Mouse (Mus musculus): Measurements from ENCODE around the gene Fuk.
A peak's percentile ranks its signal among the peaks of the same experiment; 100 is the strongest.
"Not testable (repeated sequence)": the region's sequence is repeated elsewhere in the genome, so short reads cannot be mapped to it uniquely, and the experiment has no call there.

Fuk gene

GRCm38 (mm10) chr8:110919341-110920031 lies 17.2 kb upstream of the Fuk start, which contains the start of gene St3gal2:
Gene St3gal2 (plus strand): TSS chr8:110919922.
- DNase-seq (ENCODE audit: extremely low spot score): peak; percentile 95

DNA sequence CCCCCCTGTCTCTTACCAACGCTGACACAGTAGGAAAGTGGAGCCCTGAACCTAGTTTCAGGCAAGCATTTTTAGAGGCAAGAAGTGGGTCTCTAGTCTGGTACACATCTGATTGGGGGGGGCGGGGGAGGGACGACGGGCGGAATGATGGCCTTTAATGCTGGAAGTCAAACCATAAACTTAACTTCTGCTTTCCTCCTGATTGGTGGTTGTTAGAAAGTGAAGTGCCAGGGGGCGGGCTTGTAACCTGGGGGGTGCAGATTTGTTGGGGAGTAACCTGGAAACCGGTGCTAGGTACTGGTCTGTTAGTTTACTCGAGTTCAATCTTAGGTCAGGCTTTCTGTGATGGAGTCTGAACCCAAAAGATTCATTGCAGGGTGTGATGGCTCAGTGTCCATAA lies 16.2 kb upstream of the Fuk start:
- no peak for DNase-seq (ENCODE audit: extremely low spot score)

DNA sequence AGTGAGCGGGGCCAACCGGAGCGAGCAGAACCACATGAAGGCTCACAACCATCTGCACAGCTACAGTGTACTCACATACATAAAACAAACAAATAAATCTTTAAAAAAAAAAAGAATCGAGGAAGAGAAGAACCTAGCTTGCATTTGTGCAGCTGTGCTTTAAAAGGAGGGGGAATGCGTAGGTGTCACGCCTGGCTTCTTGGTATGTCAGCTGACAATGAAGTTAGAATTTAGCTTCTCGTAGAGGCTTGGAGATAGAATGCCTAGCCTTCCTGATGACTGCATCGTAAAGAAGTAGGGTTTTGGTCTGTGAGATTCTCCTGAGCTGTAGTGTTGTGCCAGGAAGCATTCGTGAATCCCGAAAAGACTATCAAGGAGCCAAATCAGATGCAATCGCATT lies 15.7 kb upstream of the Fuk start:
- no peak for DNase-seq (ENCODE audit: extremely low spot score)

DNA sequence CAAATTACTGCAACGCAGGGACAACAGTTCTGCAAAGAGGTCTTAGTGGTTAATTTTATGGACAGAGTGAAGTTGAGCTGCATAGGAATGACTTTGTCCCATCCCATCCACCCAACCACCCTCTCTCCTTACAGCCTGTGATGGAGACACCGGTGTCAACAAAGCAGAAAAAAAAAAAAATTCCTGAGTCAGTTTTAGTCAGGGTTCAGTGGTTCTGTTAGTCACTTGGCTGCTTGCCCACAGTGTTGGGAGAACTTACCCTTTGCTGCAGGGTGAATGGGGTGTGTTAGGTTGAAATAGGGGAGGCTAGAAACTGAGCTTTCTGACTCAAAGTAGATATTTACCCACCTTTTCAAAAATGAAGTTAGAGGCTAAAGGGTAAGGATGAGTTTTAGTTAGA lies 15.1 kb upstream of the Fuk start:
- DNase-seq (ENCODE audit: extremely low spot score): no peak

- no peak for DNase-seq (ENCODE audit: extremely low spot score)
These were observed 9.6 kb upstream of the Fuk start for GRCm38 (mm10) chr8:110911576-110912570.

GRCm38 (mm10) chr8:110909850-110910249 lies 7.6 kb upstream of the Fuk start:
- not testable (repeated sequence) for DNase-seq (ENCODE audit: extremely low spot score)

DNA sequence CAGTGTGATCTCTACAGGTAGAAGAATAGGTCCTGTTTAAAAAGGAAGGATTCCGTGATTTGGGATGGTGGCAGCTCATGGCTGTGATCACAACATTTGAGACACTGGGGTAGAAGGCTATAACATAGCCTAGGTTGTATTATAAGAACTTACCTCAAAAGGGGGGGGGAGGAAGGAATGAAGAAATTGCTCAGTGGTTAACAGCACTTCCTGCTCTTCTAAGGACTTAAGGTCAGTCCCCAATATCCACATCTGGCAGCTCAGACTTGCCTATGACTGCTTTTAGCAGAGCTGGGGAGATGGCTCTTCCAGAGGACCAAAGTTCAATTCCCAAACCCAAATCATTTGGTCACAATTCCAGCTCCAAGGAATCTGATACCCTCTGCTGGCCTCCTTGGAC lies 4.4 kb upstream of the Fuk start:
- DNase-seq (ENCODE audit: extremely low spot score): no peak

- DNase-seq (ENCODE audit: extremely low spot score): no peak
These were observed 3.1 kb upstream of the Fuk start for GRCm38 (mm10) chr8:110905404-110905803.

- no peak for DNase-seq (ENCODE audit: extremely low spot score)
These were observed 284 bp upstream of the Fuk start for GRCm38 (mm10) chr8:110902579-110902965.

DNA sequence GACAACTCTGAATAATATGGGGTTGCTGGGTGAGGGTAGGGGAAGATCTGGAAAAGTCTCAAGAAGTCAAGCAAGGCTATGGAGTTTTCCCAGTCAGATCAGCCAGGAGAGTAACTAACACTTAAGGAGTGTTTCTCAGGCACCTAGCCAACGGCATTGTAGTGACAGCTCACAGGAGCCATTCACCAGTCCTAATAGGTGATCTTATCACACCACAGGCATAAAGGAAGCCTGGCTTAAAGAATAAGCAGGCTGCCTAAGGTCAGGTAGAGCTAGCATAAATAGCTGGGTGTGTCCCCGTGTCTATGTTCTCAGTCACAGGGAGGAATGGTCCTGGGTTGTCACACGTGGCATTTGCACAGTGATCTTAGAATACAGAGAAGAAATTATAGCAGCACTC lies 1.2 kb downstream of the Fuk start:
- no peak for DNase-seq (ENCODE audit: extremely low spot score)

DNA sequence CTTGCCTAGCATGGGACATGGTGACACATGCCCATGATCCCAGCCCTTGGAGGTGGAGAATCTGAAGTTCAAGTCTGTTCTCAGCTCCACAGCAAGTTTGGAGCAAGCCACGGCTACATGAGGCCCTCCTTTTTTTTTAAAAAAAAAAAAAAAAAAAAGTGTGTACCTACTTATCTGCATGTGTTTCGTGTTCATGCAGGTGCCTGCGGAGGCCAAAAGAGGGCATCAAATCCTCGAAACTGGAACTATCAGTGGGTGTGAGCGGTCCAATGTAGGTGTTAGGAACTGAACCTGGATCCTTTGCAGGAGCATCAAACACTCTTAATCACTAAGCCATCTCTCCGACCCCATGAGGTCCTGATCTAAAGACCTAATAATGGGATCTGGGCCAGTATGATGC lies 4.8 kb downstream of the Fuk start:
- DNase-seq (ENCODE audit: extremely low spot score): no peak

DNA sequence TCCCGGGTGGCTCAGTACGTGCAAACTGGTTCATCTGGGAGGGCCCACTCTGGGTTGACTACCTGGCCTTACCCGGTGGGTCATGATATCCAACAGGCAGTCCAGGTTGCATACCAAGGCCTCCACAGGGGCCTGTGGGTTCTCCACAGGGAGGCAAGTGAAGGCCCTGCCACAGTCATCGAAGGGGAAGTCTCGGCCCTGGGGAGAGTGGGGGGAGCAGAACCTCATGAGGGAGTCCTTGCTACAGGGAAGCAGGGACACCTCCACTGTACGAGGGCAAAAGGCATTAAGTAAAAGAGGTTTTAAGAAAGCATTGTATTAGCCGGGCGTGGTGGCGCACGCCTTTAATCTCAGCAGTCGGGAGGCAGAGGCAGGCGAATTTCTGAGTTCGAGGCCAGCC lies 6.5 kb downstream of the Fuk start:
- no peak for DNase-seq (ENCODE audit: extremely low spot score)

- DNase-seq (ENCODE audit: extremely low spot score): no peak
These were observed 7.0 kb downstream of the Fuk start for GRCm38 (mm10) chr8:110895254-110895653.

GRCm38 (mm10) chr8:110894851-110895250 lies 7.4 kb downstream of the Fuk start:
- DNase-seq (ENCODE audit: extremely low spot score): no peak

- DNase-seq (ENCODE audit: extremely low spot score): no peak
These were observed 9.4 kb downstream of the Fuk start for GRCm38 (mm10) chr8:110892913-110893312.

- DNase-seq (ENCODE audit: extremely low spot score): no peak
These were observed 10.2 kb downstream of the Fuk start for GRCm38 (mm10) chr8:110892040-110892439.

DNA sequence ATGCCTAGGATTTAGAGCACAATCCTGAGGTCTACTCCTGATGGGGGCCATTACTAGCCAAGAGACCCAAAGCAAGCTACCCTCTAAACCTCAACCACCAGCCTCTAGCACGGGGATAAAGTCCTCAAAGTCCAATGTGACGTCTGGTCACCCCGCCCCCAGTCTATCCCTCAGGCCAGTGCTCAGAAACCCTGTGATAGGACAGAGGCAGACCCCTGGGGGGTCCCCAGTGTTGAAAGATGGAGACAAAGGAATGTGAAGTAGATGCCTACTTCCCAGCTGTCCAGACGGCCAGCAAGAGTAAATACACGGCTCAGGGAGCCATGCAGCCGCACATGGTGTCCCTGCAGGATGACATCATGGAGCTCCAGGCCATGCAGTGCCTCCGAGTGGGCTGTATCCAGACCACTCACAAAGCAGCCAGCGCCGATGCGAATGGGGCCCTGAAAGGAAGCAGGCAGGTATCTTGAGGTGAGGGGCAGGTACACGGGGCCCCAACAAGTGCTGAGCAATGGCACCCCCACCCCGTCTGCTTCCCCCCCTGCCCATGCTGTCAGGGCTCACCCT lies 12.3 kb downstream of the Fuk start:
- peak; percentile 14 for DNase-seq (ENCODE audit: extremely low spot score)

GRCm38 (mm10) chr8:110888860-110889259 lies 13.4 kb downstream of the Fuk start:
- DNase-seq (ENCODE audit: extremely low spot score): no peak

GRCm38 (mm10) chr8:110888441-110888840 lies 13.8 kb downstream of the Fuk start:
- DNase-seq (ENCODE audit: extremely low spot score): no peak

- no peak for DNase-seq (ENCODE audit: extremely low spot score)
These were observed 14.7 kb downstream of the Fuk start for GRCm38 (mm10) chr8:110887551-110887950.

GRCm38 (mm10) chr8:110886634-110887033 lies 15.7 kb downstream of the Fuk start:
- DNase-seq (ENCODE audit: extremely low spot score): no peak

GRCm38 (mm10) chr8:110883824-110884223 lies 18.5 kb downstream of the Fuk start:
- DNase-seq (ENCODE audit: extremely low spot score): no peak
